Mouse (Mus musculus): Measurements from ENCODE around the gene Itpka.
"Not testable (repeated sequence)": the region's sequence is repeated elsewhere in the genome, so short reads cannot be mapped to it uniquely, and the experiment has no call there.

The Itpka gene

DNA sequence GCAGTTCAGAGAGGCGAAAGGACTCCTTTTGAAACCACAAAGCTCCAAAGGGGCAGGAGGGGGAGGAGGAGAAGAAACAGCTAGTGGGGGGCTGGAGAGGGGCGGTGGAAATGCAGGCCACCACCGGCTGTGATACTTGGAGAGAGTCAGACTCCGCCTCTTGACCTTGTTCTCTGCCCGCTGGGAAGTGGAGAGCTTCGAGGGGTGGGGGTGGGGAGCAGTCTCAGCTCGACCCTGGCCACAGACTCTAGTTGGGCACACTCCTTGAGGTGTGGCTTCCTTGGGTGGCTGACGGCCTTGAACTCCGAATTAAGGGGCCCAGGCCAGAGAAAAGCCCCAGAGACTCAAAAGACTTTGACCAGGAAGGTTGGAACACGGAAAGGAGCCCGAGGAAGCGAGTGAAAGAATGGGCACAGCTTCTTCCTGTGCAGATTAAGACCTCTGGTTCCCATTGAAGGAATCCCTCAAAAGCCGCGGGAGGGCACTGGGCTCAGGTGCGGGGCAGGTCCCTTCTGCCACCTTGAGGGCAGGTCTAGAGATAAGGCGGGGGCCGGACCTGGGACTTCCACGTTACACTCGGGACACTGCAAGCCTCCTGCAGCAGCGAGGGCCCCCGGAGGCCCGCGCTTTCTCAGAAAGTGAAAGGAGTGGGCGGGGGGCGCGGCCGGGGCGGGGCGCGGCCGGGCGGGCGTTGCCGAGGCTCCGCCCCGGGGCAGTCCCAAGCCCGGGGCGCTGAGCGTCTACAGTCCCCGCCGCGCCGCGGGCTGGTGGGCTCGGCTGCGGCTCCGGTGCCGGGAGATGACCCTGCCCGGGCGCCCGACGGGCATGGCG, at the start of gene Itpka:
TSS of gene Itpka (plus strand) at position 757 of the 831 bp plus-strand sequence.
- in situ Hi-C loops (cut with MboI, MseI), result loop anchor here (5.0 kb wide), 1 partner anchor 64 kb away; the partner anchor contains the start of gene Rtf1

DNA sequence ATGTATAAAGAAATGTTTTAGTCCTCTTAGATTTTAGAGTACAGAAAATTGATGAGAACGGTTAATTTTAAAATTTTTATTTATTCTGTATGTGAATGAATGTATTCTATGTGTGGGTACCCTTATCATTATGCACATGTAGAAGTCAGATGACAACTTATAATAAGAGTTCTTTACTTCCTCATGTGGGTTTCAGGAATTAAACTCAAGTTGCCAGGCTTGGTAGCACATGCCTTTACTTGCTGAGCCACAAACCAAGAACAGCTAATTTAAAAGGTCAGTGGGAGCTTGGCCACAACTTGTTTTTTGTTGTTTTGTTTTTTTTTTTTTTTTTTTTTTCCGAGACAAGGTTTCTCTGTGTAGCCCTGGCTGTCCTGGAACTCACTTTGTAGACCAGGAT, 47.3 kb upstream of the Itpka start:
- in situ Hi-C loops (cut with MboI, MseI), result loop anchor here (25.0 kb wide), 1 partner anchor 917 kb away; the partner anchor contains the start of genes Haus2 and Lrrc57

DNA sequence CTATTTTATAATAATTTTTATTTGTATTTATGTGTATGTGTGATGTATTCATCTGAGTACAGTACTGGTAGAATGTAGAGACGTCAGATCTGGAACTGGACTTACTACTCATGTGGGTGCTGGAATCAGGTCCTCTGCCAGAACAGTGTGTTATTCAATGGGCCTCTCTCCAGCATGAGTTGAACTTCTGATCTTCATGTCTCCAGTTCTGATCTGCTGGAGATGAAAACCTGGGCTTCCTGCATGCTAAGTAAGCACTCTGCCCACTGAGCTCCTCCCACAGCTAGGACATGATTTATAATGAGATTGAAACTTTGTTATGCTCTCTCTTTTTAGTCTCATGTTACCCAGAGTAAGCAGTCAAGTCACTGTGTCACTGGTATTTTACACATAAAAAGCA, 46.0 kb upstream of the Itpka start:
- in situ Hi-C loops (cut with MboI, MseI), result loop anchor here (25.0 kb wide), 1 partner anchor 916 kb away; the partner anchor contains the start of genes Haus2 and Lrrc57

DNA sequence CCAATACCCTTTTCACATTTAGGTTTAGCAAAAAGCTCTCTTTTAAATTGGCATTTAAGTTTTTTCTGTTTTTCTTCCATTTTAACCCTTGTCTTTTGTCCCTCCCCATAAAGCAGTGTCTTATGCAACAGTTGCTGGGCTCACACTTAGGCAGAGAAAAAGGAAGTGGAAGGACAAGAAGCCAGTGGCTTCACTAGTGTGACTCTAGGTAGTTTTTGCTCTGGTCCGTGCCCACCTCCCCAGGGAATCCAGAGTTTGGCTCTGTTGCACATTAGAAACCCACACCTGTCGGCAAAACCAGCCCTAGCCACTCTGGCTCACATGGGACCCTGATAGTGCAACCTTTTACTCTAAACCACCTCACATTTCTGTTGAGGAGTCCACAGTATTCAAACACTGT, 43.7 kb upstream of the Itpka start:
- in situ Hi-C loops (cut with MboI, MseI), result loop anchor here (25.0 kb wide), 1 partner anchor 914 kb away; the partner anchor contains the start of genes Haus2 and Lrrc57

DNA sequence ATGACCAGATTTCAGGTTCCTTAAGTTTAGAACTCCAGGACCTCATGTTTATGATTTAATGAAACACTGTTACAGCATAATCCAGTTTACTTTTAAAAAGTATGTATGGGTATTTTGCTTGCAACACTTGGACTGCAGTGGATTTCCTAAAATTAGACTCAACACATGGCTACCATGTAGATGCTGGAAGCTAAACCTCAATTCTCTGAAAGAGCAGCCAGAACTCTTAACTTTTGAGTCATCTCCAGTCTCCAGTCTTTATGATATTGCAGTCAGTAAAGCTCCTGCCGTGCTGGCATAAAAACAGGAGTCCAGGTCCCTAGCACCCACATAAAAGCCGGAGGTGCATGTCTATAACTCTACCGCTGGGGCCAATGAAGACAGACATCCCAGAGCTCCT, 42.2 kb upstream of the Itpka start:
- in situ Hi-C loops (cut with MboI, MseI), result loop anchor here (25.0 kb wide), 1 partner anchor 912 kb away; the partner anchor contains the start of genes Haus2 and Lrrc57

DNA sequence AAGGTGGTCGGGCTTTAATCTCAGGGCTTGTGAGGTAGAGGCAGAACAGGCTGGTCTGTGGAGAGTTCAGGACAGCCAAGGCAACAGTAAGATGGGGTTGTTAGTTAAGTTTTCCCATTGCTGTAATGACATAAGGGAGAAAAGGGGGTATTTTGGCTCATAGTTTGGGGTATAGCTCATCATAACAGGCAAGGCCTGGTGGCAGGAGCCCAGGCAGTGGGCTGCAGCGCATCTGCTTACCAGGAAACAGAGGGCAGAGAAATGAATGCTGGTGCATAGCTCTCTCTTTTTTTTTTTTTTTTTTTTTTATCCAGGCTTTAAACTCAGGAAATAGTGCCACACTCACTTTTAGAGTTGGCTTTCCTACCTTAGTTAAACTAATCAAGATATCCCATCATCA, 39.0 kb upstream of the Itpka start:
- in situ Hi-C loops (cut with MboI, MseI), result no loop called here

DNA sequence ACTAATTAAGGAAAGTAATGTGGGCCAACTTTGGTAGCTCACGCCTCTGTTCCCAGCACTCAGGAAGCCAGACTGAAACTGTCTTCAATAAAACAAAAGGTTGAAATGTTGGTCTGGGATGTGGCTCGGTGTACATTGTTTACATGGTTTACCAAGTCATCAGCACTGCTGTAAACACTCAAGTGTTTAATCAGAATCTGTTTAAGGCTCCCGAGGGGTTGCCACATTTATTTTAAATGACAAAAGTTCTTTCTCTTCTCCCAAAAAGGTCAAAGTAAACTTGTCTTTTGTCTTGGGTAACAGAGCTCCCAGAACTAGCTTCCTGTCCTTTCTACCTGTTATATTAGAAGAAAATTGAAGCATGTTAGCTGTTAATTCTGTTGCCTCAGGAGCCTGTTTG, 34.5 kb upstream of the Itpka start:
- in situ Hi-C loops (cut with MboI, MseI), result no loop called here

DNA sequence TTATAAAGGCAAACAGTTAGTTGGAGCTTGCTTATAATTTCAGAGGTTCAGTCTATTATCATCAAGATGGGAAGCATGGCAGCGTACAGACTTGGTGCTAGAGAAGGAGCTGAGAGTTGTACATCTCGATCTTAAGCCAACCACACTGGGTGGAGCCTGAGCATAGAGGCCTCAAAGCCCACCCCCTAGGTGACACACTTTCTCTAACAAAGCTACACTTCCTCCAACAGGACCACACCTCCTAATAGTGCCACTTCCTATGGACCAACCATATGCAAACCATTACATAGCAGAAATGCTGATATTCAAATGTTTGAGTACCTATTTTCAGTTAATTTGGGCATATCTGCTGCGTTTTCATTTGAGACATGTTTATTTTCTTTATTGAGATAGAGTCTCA, 32.1 kb upstream of the Itpka start:
- in situ Hi-C loops (cut with MboI, MseI), result no loop called here

DNA sequence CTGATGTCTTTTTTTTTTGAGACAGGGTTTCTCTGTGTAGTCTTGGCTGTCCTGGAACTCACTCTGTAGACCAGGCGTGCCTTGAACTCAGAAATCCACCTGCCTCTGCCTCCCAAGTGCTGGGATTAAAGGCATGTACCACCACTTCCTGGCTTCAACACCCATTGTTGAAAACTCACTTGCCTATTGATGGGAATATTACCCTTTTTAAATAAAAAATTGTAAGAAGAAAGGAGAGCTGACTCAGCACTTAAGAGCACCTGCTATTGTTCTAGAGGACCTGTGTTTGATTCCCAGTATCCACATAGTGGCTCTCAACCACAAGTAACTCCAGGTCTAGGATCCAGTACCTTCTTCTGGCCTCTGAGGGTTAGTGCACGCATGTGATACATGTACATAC, 26.3 kb upstream of the Itpka start:
- in situ Hi-C loops (cut with MboI, MseI), result not testable (repeated sequence)

DNA sequence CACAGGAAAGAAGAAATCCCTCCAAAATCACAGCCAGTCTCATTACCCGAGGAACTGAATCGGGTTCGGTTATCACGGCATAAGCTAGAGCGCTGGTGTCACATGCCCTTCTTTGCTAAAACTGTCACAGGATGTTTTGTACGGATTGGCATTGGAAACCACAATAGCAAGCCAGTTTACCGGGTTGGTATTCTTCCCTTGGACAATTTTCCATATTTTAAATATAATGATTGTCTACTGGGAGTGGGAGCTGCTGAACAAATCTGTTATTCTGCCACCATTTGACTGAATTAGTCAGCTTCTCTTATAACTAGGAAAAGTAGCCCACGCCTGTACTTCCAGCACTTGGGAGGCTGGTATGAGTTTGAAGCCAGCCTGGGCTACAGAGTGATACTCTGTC, 21.1 kb upstream of the Itpka start:
- in situ Hi-C loops (cut with MboI, MseI), result no loop called here

DNA sequence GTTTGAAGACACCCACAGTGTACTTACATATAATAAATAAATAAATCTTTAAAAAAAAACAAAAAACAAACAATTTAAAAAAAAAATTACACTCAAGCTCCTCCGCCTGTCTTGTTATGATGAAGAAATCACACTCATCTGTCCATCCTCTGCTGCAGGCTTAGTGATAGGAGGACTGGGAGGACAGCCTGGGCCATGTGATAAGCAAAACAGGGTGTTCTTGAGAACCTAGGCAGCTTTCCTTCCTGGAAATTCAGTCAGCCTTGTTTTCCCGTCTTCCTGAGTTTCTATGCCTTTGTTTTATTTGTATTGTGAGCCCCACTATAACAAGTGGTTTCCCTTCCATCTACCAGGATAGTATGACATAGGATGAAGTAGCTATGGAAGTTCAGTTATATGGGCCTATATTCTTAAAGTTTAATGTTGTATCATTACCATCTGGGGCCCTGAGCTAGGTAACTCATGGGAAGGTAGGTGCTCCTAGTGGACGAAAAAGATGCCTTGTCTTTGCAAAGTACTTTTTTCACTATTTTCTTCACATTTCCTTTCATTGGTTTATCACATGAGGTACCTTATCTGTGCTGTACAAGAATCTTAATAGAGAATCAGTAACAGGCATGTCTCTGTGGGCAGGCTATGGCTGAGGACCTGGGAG, 14.2 kb upstream of the Itpka start:
- in situ Hi-C loops (cut with MboI, MseI), result no loop called here

DNA sequence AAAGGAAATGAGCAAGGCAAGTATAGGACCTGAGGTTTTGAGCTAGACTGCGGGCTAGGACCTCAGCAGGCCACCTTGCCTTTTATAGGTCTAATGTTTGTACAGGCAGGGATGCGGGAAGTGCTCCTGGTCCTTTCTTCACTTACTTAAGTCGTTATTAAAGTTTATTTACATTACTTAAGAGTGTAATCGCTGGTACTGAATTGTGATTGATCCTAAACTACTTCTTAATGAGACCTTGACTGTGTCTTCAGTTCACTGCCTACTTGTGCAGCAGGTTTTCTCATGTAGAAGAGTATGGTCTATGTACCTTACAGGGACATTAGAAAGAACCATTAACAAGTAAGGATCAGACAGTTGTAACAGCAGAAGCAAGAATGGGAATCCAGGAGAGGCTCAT, 11.4 kb upstream of the Itpka start:
- in situ Hi-C loops (cut with MboI, MseI), result no loop called here

DNA sequence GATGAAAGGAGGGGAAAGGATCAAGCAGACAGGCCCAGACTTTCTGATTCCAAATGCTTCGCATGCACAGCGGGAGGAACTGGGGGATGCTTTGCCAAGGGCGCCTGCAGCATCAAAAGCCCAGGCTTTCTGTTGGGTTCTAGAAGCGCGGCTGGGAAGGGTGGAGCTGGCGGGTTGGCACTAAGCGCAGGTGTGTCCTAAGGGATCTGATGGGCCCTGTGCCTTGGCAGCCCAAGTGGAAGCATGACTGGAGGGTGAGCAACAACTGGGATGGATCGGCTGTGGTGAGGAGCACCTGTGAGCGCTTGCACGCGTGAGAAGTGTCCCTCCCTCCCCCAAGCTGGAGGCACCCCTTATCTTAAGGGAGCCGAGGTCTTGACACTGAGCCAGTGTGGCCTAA, 5.0 kb upstream of the Itpka start:
- in situ Hi-C loops (cut with MboI, MseI), result no loop called here

DNA sequence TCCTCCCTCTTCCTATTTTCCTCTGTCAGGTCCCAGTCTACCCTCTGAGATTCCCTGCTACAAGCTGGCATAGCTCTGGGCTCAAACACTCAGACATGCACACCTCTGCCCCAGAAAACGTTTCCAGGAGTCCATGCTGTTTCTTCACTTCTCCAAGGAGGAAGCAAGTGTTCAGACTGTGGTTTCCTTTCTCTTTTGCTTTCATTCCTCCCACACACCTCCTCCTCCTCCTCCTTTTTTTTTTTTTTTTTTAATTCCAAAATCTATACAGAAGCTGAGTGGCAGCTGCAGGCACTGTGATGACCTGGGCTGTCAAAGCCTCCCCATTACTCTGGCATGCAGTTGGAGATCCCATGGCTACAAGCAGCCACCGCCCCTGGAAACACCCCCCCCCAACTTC, 1.6 kb upstream of the Itpka start:
- in situ Hi-C loops (cut with MboI, MseI), result loop anchor here (5.0 kb wide), 1 partner anchor 63 kb away; the partner anchor contains the start of gene Rtf1

DNA sequence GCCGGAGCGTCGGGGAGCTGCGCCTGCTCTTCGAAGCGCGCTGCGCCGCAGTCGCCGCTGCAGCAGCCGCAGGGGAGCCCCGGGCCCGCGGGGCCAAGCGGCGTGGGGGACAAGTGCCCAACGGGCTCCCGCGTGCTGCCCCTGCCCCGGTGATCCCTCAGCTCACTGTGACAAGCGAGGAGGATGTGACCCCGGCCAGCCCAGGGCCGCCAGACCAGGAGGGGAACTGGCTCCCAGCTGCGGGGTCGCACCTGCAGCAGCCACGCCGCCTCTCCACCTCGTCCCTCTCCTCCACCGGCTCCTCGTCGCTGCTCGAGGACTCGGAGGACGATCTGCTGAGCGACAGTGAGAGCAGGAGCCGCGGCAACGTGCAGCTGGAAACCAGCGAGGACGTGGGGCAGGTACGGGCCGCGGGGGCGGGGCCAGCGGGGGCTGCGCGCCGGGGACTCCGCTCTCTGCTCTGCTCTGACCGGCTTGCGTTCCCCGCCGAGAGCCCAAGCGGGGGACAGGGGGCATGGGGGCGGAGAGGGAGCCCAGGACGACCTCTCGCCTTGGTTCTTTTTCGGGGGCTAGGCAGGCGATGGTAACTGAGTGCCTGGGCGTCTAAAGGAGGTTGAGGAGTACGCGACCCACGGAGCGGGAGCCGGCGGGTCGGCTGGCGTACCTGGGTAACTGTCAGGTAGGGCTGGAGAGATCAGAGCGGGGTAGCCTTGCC, 481 bp downstream of the Itpka start:
- in situ Hi-C loops (cut with MboI, MseI), result loop anchor here (5.0 kb wide), 1 partner anchor 65 kb away; the partner anchor contains the start of gene Rtf1

DNA sequence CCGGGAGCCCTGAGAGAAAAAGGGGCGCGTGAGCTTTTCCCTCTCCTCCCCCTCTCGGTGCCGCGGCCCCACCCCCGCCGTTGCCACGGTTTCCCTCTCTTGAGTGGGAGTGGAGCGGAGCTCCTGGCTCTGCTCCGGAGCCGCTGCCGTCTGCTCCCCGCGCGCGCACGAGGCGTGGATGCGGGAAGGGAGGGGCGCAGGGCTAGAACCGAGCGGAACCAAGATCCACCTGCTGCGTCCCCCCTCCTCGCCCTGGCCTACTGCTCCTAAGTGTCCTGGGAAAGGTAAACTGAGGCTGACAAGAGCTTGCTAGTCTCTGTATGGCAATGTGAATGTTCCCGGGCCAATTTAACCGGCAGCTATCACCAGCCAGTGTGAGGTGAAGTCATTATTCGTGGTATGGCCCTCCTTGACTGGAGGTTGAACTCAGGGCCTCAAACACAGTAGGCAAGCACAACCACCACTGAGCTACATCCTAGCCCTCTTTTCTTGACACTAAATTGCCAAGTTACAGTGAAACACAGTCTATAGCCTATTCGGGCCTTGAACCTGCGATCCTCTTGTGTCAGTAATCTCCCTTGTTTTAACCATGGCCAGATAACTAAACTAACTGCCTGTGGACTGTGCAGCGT, 1.2 kb downstream of the Itpka start:
- in situ Hi-C loops (cut with MboI, MseI), result loop anchor here (5.0 kb wide), 1 partner anchor 66 kb away; the partner anchor contains the start of gene Rtf1

DNA sequence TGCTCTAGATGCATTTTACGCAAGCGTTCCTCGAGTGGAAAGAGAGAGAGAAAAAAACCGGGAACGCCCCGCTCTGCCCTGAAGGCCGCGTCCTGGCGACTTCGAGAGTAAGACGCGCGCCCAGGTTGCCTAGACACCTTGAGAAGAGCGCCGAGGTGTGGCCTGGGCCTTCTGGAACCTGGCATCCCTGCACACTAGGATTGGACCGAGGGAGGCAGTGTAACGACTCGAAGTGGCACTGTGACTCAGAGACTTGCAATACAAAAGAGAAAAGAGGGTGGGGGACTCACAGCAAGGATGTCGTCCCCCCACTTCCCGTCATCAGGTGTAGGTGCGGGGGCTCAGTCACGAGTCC, 1.6 kb downstream of the Itpka start:
- in situ Hi-C loops (cut with MboI, MseI), result loop anchor here (5.0 kb wide), 1 partner anchor 66 kb away; the partner anchor contains the start of gene Rtf1

DNA sequence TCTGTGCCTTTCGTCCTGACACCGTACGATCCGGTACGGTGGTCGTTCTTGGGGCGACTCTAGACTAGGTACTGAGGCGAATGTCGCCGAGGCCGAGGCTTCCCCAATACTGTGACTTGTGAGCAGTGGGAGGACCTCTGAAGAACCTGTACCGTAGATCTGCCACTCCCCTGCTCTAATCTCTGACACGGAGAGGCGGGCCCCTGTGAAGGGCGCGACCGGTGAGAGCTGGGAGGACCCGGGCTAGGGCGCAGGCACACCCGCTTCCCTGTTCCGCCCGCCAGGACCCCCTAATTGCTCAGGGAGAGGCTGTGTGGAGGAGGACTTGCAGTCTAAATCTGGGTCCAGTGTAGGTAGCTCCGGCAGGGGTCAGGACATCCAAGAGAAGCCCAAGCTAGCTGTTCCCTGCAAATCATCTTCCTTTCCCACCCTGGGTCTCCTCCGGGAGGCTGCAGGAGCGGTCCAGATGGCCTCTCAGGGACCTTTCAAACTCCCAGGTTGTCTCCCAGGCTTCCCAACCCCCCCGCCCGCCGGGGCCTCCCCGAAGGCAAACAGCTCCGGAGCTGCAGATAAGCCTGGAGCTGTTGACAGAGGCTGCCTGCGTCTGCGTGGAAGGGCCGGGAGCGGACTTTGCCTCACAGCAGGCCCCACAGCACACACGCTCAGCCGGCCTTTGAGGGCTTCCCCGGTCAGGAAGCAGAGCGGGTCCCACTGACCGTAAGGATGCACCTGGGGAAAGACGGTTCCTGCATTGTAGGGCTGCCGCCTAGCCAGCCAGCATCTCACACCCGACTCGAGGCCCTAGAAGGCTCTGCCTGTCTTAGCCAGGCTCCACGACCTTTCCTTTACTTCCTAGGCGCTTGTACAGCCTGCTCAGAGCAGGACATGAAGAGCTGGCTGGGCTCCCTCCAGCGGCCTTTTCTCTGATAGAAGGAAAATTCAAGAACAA, 2.3 kb downstream of the Itpka start:
- in situ Hi-C loops (cut with MboI, MseI), result loop anchor here (5.0 kb wide), 1 partner anchor 67 kb away; the partner anchor contains the start of gene Rtf1

DNA sequence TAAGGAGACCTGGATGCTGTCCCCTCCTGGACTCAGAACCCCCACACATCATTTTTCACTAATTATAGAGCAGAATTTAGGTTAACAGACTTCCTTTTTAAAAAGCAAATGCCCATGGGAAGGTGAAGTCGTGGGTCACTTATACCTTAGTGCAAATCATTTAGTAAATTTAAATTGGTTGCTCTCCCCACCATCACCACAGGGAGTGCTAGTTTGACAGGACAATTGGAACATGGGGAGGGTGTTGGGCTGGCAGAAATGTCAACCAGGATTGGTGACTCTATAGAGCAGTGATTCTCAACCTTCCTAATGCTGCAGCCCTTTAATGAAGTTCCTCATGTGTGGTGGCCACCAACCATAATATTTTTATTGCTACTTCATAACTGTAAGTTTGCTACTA, 3.1 kb downstream of the Itpka start:
- in situ Hi-C loops (cut with MboI, MseI), result no loop called here

DNA sequence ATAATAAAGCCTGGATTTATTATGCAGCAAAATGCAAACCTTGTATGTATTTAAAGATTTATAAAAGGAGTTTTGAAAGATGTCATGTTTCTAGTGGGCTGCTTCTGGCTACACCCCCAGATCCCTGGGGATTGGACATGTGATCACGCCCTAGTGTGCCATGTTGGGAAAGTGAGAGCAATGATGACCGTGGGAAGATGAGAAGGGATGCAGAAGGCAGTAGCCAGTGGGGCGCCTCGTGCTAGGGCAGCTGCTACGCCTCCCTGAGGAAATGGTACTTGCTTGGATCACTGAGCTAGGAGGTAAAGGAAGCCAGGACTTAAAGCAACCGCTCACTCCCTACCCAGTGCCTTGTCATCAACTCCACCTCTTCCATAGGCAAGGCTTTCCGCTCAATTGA, 5.4 kb downstream of the Itpka start:
- in situ Hi-C loops (cut with MboI, MseI), result no loop called here
